Mouse (Mus musculus): Measurements from ENCODE around the gene Map1b. TPM values are rescaled to one million over a fixed set of nuclear protein-coding genes. Genes with fewer than 3 reads are reported as not detected.

Gene Map1b
- polyA plus RNA-seq, 1 experiment from 2014 or later: 43.7 TPM

DNA sequence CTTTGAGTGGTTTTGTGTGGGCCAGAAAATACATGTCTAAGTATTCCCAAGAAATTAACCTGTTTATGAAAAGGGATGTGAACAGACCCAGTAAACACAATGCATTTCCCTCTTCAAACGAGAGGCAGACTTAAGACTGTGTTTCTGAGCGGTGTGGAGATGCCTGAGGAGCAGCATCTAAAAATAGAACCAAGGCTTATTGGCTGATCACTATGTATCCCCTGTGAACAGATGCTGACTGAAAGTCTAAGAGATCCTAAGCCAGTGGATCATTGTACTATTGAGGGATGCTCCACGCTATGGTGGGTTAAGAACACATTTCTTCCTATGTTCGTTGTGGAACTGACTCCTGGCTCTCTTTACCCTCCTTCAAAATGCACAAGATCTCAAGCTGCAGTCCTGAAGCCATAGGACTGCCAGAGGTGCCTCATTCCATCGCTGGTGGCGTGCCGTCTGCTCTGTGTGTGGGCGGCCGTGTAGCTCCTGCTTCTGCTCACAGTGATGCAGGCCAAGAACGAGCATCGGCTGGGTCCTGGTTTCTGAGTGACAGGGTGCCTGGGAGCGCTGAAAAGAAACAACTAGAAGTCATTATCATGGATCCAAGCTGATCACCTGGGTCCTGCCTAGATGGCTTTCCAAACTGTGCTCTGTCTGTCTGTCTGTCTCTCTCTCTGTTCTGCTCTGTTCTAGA, 34.5 kb upstream of the Map1b start:
- Histone ChIP-seq H3K4me1 (replicated peaks; ENCODE audit: control insufficient read depth, insufficient read depth, low read length) (0 out of 2 replicates have a peak, but pooled peaks cover 4% of the 10 kb centered on the region), H3K27me3 (replicated peaks; ENCODE audit: control insufficient read depth, insufficient read depth, low read length) (no peaks in the 10 kb centered on the region), H3K9ac (ENCODE audit: low read depth, low read length) (no peak overlapping the region), H3K9me3 (ENCODE audit: control insufficient read depth) (no peaks in the 10 kb centered on the region), H3K36me3 (ENCODE audit: control insufficient read depth, insufficient read depth) (no peaks in the 10 kb centered on the region), H3K4me2 (replicated peaks; ENCODE audit: low read depth) (no peak overlapping the region), H3K4me3 (ENCODE audit: low read depth, low read length) (no peak overlapping the region), H3K27ac (ENCODE audit: low read depth, low read length) (no peak overlapping the region)
- WGBS: 72% methylated on average over 12 of the region's 12 CpGs
- TF ChIP-seq CTCF (IDR thresholded peaks at IDR 0.05; ENCODE audit: low read depth): no peak
- ATAC-seq: no peak

DNA sequence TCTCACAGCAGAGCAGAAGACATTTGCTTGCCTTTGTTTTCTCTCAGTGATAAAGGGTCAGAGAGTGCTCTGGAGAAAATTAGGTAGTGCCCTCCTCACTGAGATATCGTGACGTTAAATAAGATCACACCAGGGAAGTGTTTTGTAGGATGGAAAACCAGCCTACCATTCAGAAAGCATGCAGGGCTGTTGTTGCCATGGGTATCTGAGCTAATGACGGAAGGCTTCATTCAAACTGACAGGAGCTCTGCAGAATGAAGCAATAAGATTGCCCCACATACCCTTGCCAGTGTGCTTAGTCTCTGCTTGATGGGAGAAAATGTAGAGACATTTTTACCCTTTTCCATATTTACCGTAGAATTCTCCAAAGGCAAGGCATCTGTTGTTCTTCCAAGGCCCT, 33.7 kb upstream of the Map1b start:
- TF ChIP-seq CTCF (IDR thresholded peaks at IDR 0.05; ENCODE audit: low read depth): no peak
- no peak overlapping the region for H3K9ac ChIP-seq (ENCODE audit: low read depth, low read length)
- WGBS: 76% methylated on average over 4 of the region's 4 CpGs

DNA sequence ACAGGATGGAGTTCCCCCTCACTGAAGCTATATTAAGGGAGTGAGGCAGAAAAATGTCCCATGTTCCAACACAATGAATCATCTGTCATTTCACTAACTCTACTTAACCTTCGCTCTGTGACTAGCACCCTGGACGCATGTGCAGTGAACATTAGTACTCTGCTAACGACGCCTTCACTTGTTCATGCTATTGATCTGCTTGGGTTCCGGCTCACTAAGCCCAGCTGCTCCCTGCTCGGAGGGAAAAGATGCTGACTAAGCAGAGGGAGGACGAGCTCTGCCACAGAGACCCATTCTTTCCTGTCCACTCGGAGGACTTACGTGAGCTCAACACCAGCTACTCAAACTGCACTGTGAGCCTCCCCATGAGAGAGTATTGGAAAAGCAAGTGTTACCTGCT, 33.2 kb upstream of the Map1b start:
- Histone ChIP-seq H3K4me1 (replicated peaks; ENCODE audit: control insufficient read depth, insufficient read depth, low read length) (0 out of 2 replicates have a peak, but pooled peaks cover 4% of the 10 kb centered on the region), H3K9ac (ENCODE audit: low read depth, low read length) (no peak overlapping the region), H3K27me3 (replicated peaks; ENCODE audit: control insufficient read depth, insufficient read depth, low read length) (no peaks in the 10 kb centered on the region), H3K27ac (ENCODE audit: low read depth, low read length) (no peak overlapping the region), H3K4me2 (replicated peaks; ENCODE audit: low read depth) (no peak overlapping the region), H3K4me3 (ENCODE audit: low read depth, low read length) (no peak overlapping the region), H3K9me3 (ENCODE audit: control insufficient read depth) (no peaks in the 10 kb centered on the region), H3K36me3 (ENCODE audit: control insufficient read depth, insufficient read depth) (no peaks in the 10 kb centered on the region)
- 25% methylated on average over 9 of the region's 9 CpGs for WGBS
- no peak for TF ChIP-seq CTCF (IDR thresholded peaks at IDR 0.05; ENCODE audit: low read depth)
- ATAC-seq: peak; percentile 65

More for the DNA sequence above, 33.7 kb upstream of the Map1b start:
- H3K27ac ChIP-seq (ENCODE audit: low read depth, low read length): no peak overlapping the region
- no peak overlapping the region for H3K4me3 ChIP-seq (ENCODE audit: low read depth, low read length)
- H3K4me2 ChIP-seq (replicated peaks; ENCODE audit: low read depth): no peak overlapping the region
- H3K9me3 ChIP-seq (ENCODE audit: control insufficient read depth): no peaks in the 10 kb centered on the region
- 0 out of 2 replicates have a peak, but pooled peaks cover 4% of the 10 kb centered on the region for H3K4me1 ChIP-seq (replicated peaks; ENCODE audit: control insufficient read depth, insufficient read depth, low read length)
- ATAC-seq: no peak
- H3K27me3 ChIP-seq (replicated peaks; ENCODE audit: control insufficient read depth, insufficient read depth, low read length): no peaks in the 10 kb centered on the region
- no peaks in the 10 kb centered on the region for H3K36me3 ChIP-seq (ENCODE audit: control insufficient read depth, insufficient read depth)

DNA sequence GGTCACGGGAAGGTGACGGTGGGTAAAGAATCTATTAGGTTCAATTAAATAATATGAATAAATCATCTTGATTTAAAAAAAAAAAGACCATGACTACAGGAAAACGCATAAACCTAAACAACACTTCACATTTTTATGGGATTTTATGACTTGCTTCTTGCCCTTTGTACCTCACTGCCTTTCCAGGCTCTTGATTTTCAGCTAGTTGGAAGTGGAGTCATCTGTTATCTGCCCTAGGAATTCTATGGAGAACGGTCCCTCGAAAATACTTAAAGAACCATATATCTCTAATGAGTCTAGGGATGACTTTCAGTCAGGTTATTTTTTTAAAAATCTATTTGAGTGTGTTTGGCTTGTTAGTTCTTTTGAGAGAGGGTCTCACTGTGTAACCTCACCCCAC, 30.5 kb upstream of the Map1b start:
- no peak overlapping the region for H3K4me3 ChIP-seq (ENCODE audit: low read depth, low read length)
- 28% methylated on average over 5 of the region's 5 CpGs for WGBS
- no peak overlapping the region for H3K4me2 ChIP-seq (replicated peaks; ENCODE audit: low read depth)
- H3K9ac ChIP-seq (ENCODE audit: low read depth, low read length): no peak overlapping the region
- H3K27me3 ChIP-seq (replicated peaks; ENCODE audit: control insufficient read depth, insufficient read depth, low read length): no peaks in the 10 kb centered on the region
- no peaks in the 10 kb centered on the region for H3K36me3 ChIP-seq (ENCODE audit: control insufficient read depth, insufficient read depth)
- H3K9me3 ChIP-seq (ENCODE audit: control insufficient read depth): no peaks in the 10 kb centered on the region
- H3K4me1 ChIP-seq (replicated peaks; ENCODE audit: control insufficient read depth, insufficient read depth, low read length): 0 out of 2 replicates have a peak, but pooled peaks cover 4% of the 10 kb centered on the region
- no peak overlapping the region for H3K27ac ChIP-seq (ENCODE audit: low read depth, low read length)
- TF ChIP-seq CTCF (IDR thresholded peaks at IDR 0.05; ENCODE audit: low read depth): no peak
- ATAC-seq: no peak

DNA sequence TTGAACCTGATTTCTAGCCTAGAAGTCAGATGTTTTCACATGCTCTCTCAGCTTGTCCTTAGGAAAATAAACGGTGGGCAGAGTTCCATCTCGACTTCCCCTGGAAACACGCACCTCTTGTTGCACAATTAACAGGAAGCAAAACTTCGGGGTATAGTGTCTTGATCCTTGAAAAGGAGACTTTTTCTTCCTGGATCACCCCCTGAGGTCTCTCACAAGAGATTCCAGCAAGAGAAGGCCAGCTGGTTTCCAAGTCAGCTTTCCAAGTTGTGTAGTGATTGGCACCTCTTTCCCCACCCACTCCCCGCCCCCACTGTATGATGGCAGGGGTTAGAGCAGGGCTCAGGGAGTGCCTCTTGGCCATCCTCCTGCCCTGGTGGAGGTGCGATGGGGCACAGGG, 28.9 kb upstream of the Map1b start:
- H3K27ac ChIP-seq (ENCODE audit: low read depth, low read length): no peak overlapping the region
- no peak for TF ChIP-seq CTCF (IDR thresholded peaks at IDR 0.05; ENCODE audit: low read depth)
- no peaks in the 10 kb centered on the region for H3K9me3 ChIP-seq (ENCODE audit: control insufficient read depth)
- H3K27me3 ChIP-seq (replicated peaks; ENCODE audit: control insufficient read depth, insufficient read depth, low read length): no peaks in the 10 kb centered on the region
- H3K36me3 ChIP-seq (ENCODE audit: control insufficient read depth, insufficient read depth): no peaks in the 10 kb centered on the region
- H3K4me1 ChIP-seq (replicated peaks; ENCODE audit: control insufficient read depth, insufficient read depth, low read length): 0 out of 2 replicates have a peak, but pooled peaks cover 4% of the 10 kb centered on the region
- no peak overlapping the region for H3K4me2 ChIP-seq (replicated peaks; ENCODE audit: low read depth)
- no peak overlapping the region for H3K9ac ChIP-seq (ENCODE audit: low read depth, low read length)
- ATAC-seq: no peak
- WGBS: 69% methylated on average over 6 of the region's 6 CpGs
- H3K4me3 ChIP-seq (ENCODE audit: low read depth, low read length): no peak overlapping the region

DNA sequence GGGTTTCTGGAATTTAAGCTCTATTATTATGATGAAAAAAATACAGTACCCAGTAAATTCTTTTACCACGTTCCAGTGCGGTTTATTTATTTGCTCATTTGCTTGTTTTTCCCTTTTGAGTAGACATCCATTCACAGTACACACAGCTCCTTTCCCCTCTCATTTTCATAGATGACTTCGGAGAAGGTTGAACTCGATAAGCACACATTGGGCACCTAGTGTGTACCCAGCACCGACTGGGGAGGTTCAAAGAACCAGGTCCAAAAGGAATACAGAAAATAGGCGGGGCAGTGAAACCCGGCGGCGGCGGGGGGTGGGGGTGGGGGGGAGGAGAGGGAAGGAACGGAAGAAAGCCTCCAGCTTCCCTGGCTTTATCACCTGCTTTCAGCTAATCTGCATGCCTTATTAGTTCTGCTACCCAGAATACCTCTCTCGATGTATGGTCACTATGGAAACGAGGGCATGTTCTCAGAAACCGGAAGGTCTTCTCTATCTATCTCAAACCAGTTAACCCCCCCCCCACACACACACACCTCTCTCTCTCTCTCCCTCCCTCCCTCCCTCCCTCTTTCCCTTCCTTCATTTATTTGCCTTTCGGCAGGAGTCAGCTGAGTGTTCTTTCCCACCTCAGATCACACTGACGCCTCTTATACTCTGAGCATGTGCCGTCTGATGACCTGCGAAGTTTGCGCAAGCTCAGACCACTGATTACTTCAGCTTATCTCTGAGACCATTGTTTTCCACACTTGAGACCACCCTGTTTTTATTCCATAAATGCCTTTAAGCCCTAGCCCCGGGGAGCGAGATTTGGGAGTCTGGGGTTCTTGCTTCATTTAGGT, 25.3 kb upstream of the Map1b start:
- no peak overlapping the region for H3K4me3 ChIP-seq (ENCODE audit: low read depth, low read length)
- no peaks in the 10 kb centered on the region for H3K36me3 ChIP-seq (ENCODE audit: control insufficient read depth, insufficient read depth)
- H3K4me1 ChIP-seq (replicated peaks; ENCODE audit: control insufficient read depth, insufficient read depth, low read length): no peaks in the 10 kb centered on the region
- H3K9ac ChIP-seq (ENCODE audit: low read depth, low read length): no peak overlapping the region
- 31% methylated on average over 19 of the region's 21 CpGs for WGBS
- H3K9me3 ChIP-seq (ENCODE audit: control insufficient read depth): no peaks in the 10 kb centered on the region
- no peak for TF ChIP-seq CTCF (IDR thresholded peaks at IDR 0.05; ENCODE audit: low read depth)
- no peak for ATAC-seq
- H3K27me3 ChIP-seq (replicated peaks; ENCODE audit: control insufficient read depth, insufficient read depth, low read length): no peaks in the 10 kb centered on the region
- no peak overlapping the region for H3K4me2 ChIP-seq (replicated peaks; ENCODE audit: low read depth)
- no peak overlapping the region for H3K27ac ChIP-seq (ENCODE audit: low read depth, low read length)
